Mouse (Mus musculus): ENCODE data around the gene Banp.

Gene Banp

DNA sequence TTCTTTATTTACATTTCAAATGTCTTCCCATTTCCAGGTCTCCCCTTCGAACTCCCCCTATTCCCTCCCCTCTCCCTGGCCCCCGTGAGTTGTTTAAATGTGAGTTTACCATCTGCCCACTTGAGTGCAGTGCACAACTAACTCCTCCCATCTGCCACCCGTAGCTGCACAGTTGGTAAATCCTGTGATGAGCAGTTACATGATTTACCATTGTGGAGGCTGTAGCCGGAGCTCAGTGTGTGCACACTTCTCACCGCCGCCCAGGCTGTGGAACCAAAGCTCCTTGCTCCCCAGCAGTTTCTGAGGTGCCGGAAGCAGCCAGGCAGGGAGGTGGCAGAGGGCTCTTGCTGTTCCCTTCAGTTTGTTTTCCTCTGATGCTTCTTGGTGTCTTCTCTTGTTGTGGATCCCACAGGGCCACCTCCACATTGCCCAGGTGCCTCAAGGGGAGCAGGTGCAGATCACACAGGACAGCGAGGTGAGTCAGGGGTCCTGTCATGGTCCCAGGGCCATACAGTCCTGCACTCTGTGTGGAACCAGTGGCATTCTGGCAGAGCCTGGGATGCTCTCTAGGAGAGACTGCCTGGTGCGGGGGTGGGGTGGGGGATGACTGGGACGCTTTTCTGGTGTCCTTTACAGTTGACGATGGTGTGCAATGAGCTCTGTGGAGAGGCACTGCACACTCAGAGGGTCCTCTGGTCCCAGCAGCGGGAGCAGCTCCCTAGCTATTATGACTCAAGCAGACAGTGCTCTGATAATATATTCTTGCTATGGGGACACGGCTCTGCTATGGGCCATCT is 57.3 kb downstream of the Banp start:
- in situ Hi-C loops (cut with MboI; ENCODE audit: low sequenced_read_pairs), result no loop called here

DNA sequence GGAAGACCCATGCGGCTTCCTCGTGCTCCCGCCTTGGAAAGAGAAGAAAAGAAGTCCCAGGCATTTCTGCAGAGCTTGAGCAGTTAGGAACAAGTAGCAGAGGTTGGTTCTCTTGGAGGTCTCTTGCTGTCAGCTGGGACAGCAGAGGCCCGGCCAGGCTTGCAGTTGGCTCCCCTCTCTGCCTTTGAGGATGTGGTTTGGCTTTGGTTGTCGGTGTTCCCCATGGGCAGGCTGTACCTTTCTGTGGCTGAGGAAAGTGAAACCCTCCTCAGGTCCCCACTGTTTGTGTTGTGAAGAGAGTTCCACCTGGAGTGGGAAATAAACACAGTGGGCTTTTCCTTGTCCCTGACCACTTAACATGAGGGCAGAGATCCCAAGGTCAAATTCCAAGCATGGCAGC is 58.8 kb downstream of the Banp start:
- in situ Hi-C loops (cut with MboI; ENCODE audit: low sequenced_read_pairs), result no loop called here

DNA sequence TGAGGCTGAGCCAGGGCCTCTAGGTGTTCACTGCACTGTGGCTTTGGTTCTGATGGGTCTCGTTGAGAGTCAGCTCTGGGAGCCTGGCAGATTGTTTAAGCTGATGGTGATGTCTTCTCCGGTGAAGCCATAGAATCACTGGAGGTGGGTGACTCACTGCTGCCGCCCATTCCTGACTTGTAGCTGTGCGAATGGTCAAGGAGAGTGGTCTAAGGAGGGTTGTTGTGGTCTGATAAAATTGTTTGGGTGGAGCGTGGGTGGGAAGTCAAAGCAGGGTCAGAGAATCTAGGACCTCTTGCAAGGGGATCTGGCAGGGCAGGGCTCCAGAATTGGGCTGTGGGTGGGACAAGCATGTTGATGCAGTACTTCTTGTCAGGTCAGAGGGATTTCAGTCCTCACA is 61.1 kb downstream of the Banp start:
- in situ Hi-C loops (cut with MboI; ENCODE audit: low sequenced_read_pairs), result no loop called here

DNA sequence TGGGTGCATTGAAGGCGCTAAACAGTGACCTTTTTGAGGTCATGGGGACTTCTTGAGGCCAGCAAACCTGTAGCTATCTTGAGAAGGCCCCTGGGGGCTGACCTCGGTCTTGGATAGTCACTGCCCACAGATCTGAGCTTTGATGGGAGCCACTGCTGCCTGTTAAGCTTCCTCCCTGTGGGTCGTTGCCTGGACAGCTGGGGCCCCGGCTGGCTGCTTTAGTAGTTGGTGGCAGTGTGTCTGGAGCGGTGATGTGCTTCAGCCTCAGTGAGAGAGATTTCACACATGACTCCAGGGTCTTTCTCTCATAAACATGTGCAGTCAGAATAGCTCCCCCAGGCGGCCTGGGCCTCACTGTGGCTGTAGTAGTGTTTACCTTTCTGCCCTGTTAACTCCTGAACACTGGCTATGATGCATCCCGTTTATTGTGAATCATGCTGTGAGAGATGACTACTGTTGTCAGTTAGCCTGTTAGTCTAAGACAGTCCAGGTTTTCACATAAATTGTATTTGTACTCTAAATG is 61.6 kb downstream of the Banp start:
- in situ Hi-C loops (cut with MboI; ENCODE audit: low sequenced_read_pairs), result no loop called here

DNA sequence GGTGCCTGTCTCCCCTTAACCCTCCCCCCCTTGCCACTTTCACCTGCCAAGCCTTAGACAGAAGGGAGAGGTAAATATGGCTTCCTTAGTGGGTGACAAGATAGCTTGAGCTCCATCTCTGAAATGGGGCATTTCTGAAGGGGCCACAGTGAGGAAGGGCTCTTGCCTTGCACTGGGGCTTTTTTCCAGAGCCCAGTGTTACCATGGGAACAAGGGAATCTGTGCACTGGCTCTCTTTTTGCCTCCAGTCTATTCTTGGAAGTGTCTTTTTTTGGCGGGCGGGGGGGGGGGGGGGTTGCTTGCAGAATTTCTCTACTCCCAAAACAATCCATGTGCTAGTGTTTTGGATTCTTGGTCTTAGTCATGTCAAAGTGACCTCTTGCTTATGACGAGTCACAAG is 65.1 kb downstream of the Banp start:
- in situ Hi-C loops (cut with MboI; ENCODE audit: low sequenced_read_pairs), result no loop called here

DNA sequence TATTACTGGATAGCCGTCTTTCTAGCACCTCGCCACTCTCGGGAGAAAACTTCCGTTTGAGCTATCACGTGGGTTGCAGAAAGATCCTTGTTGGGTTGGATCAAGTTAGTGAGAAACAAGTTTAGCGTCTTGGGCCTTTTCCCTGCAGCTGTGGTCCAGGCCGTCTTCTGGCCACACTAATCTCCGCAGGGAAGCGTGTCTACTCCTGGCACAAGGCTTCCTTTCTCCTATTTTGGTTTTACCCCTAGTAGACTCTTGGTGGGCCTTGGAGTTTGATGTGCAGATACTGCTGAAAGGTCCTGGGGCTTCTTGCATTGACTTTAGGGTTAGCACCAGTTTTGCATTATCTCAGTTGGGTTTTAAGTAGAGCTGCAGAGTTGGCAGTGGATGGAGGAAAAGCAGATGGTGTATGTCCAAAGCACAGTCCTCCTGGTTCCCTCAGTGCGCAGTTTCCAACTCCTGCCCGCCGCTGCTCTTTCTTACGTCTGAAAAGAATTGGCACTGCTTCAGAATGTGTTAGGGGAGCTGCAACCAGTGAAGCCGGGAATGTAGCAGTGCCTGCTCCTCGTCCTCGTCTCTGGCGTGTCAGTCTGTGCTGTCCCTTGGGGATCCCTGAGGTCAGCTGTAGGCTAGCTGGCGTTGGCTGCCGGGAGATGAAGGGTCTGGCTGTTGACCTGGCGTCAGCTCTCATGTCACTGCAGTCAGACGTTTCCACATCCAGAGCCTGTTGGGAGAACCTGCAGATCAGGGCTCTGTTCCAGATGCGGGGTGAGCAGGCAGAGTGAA is 68.7 kb downstream of the Banp start:
- in situ Hi-C loops (cut with MboI; ENCODE audit: low sequenced_read_pairs), result no loop called here

DNA sequence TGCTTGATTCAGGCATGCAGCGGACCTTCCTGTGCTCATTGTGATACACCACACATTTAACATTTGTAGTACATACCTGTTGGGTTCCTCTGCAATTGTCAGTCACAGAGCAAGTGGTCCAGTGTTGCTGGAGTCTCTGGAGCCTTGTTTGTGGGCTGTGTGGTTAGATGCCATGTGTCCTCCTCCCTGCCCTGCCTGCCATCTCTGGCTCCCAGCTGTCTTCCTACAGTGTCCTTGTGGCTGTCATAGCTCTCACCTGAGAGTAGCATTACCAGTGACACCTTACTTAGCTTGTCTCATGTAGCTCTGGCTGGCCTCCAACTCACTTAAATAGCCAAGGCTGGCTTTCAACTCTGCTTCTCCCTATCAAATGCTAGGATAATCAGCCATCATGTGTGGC is 69.6 kb downstream of the Banp start:
- in situ Hi-C loops (cut with MboI; ENCODE audit: low sequenced_read_pairs), result no loop called here

DNA sequence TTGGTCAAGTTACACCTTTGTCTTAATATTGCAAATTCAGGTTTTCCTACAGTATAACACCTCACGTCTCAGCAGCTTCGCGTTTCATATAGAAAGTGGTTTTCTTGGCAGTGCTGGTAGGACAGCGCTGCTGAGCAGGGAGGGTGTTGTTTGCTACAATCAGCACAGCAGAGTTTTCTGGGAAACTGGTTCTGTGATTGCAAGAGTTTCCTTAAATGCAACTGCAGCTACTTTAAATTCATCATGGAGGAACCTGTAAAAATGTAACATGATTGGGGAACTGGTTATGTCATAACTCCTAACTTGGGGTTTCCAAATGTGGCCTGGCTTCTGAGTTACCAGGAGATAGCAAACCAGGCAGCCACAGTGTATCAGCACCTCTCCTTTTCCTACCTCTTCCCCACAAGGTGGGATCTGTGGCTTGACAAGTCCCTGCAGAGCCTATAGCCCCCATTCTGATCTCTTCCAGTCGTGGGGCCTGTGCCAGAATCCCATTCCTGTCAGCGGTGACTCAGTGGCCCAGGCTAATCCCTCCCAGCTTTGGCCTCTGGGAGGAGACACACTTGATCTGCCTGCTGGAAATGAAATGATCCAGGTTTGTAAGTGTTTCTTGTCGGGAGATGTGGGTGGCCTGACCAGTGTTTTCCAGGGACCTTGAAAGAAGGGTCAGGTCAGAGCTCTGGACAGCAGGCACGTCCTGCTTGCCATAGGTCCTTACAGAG is 70.7 kb downstream of the Banp start:
- in situ Hi-C loops (cut with MboI; ENCODE audit: low sequenced_read_pairs), result no loop called here

DNA sequence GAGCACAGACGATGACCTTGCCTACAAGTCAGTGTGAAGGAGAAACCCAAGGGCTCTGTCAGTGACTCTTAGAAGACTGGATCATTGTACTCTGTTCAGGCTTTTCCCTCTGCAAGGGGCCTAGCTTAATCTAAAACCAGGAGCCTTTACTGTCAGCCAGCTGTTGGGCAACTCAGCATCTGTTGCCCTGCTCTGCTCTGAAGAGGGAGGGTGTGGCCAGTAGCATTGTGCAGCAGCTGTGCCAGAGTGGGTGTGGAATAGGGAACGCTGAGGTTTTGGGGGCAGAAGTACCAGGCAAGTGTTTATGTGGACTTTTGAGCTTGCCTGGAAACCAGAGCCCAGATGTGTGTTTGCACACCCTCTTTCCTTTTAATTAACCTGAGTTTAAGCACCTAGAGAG is 72.2 kb downstream of the Banp start:
- in situ Hi-C loops (cut with MboI; ENCODE audit: low sequenced_read_pairs), result no loop called here

DNA sequence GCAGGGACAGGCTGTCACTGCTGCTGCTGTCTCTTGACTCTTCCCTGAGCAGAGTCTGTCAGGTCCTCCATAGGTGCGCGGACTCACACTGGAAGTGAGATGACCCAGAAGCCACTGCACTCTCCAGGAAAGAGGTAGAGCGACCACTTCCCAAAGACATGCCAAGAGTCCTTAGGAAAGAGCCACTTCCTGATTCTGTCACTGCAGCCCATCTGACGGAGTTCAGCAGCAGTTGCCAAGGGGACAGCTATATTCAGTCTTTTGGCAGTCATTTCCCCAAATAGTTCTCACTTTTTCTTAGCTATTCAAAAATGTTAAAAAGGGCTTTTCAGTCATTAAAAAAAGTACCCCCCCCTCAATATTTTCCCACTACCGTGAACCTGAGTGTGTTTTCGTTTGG is 72.7 kb downstream of the Banp start:
- in situ Hi-C loops (cut with MboI; ENCODE audit: low sequenced_read_pairs), result no loop called here

DNA sequence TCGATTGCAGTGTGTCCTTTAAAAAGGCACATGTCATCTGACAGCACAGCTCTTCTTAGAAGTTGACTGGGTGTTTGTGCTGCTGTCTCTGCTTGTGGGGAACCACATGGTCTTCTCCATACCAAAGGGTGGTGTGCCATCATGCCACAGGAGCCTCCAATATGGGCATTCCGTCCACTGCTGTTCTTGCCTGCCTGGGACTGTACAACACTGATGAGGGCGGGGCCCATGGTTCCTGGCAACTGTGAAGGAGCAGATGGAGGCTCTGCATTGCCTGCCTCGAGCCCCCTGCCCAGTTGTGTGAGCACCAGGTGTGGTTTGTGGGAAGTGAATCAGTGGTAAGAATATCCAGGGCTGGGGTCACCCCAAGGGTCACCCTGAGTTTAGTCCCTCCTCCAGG is 73.2 kb downstream of the Banp start:
- in situ Hi-C loops (cut with MboI; ENCODE audit: low sequenced_read_pairs), result no loop called here

DNA sequence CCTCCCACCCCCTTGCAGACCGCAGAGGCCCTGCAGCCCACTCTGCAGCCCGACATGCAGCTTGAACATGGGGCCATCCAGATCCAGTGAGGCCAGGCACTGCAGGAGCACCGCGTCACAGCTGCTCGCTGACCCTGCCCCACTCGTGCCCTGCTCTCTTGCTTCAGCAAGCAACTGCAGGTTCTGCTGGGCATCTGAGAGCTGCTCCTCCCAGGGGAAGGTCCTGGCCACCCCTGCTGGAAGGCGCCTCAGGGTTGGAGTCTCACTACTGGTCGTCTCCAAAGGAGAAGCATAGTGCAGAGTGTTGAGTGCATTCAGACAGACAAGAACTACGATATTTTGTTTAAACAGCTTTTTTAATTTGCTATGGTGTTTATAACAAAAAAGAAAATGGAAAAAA is 76.0 kb downstream of the Banp start:
- in situ Hi-C loops (cut with MboI; ENCODE audit: low sequenced_read_pairs), result no loop called here

DNA sequence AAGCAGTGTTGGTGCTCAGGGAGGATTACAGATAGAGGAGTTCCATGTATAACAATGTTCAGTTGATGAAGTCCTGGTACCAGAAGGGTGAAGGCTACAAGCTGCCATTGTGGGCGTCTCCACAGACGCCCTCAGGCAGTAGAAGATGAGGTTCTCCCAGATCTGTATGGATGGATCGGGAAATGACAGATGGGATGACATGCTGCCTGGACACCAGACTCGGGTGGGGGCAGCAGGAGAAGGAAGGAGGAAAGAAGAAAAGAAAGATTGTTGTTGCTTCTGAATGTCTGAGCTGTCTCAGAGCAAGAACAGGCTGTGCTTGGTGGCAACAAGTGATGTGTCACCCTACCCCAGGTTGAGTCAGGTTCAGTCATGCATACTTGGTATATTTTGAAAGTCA is 78.6 kb downstream of the Banp start:
- in situ Hi-C loops (cut with MboI; ENCODE audit: low sequenced_read_pairs), result no loop called here

DNA sequence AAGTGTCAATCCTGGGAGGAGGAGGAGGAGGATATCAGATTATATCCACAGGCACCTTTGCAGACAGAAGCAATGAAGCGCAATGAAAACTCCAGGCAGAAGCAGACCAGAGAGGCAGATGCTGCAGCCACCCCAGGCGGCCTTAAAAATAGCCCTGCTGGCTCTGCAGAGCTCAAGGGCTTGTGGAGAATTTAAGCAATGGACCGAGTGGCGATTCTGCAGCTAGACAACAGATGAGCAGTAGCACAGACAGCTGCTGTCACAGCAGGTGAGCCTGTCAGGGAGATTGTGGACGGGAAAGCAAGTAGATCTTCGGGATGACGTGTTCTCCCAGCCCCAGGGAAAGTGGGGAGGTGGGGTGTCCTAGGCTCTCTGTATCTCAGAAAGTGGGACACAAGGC is 81.4 kb downstream of the Banp start:
- in situ Hi-C loops (cut with MboI; ENCODE audit: low sequenced_read_pairs), result no loop called here

DNA sequence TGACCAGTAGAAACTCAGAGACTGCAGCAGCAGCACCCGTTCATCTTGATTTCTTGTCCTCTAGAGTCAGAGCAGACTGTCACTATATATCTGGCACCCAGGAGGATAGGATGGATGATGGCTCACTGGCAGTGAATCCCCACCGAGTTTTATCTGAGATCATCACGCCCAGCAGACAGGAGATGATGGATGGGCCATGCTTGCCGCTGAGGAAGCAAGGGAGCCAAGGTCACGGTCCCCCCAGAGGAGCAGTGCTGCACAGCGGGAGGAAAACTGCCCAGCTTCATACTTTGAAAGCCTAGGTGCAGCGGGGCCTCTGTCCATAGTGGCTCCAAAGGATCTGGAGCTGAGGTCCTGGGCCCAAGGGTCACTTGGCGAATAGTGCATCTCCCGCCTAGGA is 83.2 kb downstream of the Banp start:
- in situ Hi-C loops (cut with MboI; ENCODE audit: low sequenced_read_pairs), result no loop called here

DNA sequence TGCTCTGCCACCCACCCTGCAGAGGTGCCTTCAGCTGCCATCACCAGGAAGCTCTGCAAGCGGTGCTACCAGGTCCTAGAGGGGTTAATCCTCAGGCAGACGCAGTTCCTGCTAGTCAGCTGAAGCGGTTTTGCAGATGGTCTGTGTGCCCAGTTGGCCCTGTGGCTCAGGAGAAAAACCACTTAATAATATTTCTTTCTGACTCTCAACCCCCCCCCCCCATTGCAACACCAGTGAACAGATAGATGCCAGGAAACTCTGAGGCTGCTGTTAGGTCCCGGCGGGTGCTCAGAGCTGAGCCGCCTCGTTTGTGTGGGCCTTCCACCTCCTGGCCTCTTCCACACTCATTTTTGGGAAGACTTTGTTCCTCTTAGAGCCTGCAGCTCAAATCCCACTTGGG is 86.0 kb downstream of the Banp start:
- in situ Hi-C loops (cut with MboI; ENCODE audit: low sequenced_read_pairs), result no loop called here

DNA sequence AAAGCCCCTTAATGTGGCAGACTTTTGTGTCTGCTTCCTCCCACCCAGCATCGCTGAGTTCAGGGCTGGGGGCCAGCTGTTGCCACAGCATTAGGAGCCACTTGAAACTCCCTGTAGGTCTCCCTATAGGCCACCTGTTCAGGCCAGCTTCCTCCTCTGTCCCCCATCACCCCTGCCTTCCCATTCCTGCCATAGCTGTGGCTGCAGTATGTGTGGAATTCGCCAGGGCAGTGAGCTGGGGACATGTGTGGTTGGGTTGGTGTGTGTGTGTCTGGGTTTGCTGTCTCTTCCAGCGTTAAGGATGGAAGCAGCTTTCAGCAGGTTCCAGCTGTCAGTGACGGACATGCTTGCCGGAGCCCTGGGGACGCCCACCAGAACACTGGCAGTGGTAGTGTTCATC is 86.8 kb downstream of the Banp start:
- in situ Hi-C loops (cut with MboI; ENCODE audit: low sequenced_read_pairs), result no loop called here

DNA sequence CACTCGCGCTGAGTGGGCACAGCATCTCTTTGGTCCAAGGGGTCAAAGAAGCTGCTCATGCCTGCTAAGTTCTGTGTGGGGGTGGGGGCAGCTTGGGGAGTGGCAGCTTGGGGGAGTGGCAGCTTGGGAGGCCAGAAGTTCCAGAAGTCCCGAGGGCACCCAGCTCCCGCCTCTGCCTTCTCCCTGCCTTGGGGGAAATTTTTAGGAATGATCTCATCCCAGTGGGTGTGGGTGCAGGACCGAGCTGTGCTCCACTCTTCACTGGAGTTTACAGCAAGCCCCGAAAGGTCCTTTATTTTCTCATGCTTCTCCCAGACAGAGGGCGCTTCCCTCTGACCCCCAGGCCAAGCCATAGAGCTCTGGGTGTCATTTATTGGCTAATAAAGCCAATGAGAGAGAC is 87.7 kb downstream of the Banp start:
- in situ Hi-C loops (cut with MboI; ENCODE audit: low sequenced_read_pairs), result no loop called here

DNA sequence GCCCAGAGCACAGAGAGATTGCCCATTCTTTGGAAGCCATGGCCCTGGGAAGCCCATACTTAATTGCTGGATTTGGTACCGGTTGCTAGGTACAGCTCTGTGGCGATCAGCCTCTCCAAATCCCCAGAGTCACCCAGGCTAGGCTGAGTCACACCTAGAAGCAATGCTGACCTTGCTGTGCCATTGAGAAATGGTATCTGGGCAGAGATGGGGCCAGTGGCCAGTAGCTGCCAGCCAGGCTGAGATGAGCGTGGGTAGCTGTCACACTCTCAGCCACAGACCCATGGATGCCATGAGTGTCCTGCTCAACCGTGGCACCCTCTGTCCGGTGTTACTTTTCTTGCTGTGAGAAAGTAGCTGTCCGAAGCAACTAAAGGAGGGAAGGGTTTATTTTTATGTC is 88.5 kb downstream of the Banp start:
- in situ Hi-C loops (cut with MboI; ENCODE audit: low sequenced_read_pairs), result no loop called here

DNA sequence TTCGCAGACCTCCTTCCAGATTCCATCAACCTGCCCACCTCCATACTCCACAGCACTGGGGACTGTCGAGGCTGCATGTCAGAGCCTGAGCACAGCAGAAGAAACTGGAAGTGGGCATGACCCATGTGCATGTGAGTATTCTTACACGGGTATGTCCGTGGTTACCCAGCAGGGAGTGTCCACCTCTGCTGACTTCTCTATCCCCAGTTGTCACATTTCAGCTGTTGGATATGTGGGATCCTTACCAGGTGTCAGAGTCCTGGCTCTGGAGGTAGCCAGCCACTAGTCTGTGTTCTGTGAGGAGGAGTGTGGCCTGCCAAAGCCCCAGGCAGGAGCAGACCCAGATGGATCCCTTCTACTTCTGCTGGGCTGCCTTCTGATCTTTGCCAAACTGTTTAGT is 89.9 kb downstream of the Banp start:
- in situ Hi-C loops (cut with MboI; ENCODE audit: low sequenced_read_pairs), result no loop called here

DNA sequence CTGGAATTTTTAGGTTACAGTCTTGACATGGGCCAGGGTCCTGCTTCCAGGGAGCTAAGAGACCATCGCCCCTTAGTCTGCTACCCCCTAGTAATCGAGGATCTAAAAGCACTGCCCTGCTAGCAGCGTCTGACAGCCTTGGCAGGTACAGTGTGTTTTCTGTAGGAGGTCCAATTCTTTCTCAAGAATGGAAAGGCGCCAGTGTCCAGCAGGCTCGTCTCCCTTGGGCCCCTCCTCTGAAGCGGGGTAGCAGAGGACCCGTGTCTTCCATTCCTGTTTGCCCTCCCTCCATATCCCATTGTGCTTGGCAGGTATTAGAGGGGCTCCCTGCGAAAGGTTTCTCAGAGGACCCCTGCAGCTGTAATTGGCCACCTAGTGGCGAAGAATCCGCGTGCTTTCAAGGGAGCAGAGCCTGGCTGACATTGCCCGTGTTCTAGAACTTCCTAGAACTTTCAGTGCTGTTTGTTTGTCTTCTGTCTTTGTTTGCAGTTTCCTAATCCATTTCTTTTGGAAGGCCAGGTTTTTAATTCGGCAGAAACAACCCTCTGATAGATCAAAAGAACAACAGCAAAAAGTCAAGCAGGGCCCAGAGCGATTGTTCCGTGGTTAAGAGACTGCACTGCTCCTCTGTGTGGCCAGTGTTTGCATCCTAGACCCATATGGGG is 97.8 kb downstream of the Banp start:
- in situ Hi-C loops (cut with MboI; ENCODE audit: low sequenced_read_pairs), result no loop called here

All from CH12F3 (cell line).